Comparison of ENCODE assay signal across 18 mouse cellular contexts in the genomic region with DNA sequence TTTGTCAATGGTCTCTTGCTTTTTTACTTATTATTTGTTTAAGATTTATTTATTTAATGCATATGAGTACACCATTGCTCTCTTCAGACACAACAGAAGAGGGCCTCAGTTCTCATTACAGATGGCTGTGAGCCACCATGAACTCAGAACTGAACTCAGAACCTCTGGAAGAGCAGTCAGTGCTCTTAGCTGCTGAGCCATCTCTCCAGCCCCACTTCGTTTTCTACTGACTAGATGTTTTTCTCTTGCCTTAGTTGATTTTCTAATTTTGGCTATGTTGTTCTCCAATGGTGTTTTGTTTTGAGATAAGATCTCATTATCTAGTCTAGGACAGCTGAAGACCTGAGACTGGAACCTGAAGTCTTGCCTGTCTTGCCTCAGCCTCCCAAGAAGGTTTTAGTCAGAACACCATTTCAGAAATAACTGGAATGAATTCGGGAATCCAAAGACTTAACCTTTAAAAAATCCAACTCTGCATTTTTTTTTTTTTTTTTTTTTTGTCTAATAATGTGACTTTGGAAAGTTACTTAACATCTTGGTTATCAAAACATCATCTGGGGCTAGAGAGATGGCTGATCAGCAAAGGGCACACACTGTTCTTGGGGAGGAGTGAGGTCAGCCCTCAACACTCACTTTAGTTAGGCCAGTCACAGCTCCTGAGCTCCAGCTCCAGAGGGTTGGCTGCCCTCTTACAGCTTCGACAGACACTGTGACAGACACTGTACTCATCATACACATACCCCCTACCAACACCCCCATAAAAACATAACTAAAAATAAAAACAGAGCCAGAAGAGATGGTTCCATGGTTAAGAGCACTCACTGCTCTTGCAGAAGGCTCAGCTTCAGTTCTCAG. TPM values are rescaled to one million over a fixed set of nuclear protein-coding genes. Genes with fewer than 3 reads are reported as not detected.
DNase-seq lines count a peak whose midpoint lies in the region; ATAC-seq and TF ChIP-seq lines count a peak whose summit lies in the region.
"Had no signal": no experiment of that assay in that cellular context is flagged by ENCODE, and none has a peak within 500 bp of the region (broad histone marks: within the 10 kb centered on the region; RNA-seq: fewer than 3 reads in every experiment).

No protein-coding gene starts in this region.

- H3K36me3 ChIP-seq in forebrain, embryonic 13.5 days (ENCODE audit: poor library complexity, severe bottlenecking), result no peaks in the 10 kb centered on the region; the same call in 1 of the 2 replicates
- no peaks in the 10 kb centered on the region for H3K36me3 ChIP-seq in forebrain, postnatal 0 days (ENCODE audit: insufficient read depth)
- 0 out of 2 replicates have a peak, but pooled peaks cover 4% of the 10 kb centered on the region for H3K36me3 ChIP-seq in lung, embryonic 15.5 days
- H3K36me3 ChIP-seq in small intestine, adult 2 months (ENCODE audit: control insufficient read depth, insufficient read depth, low read length), result peaks cover 8% of the 10 kb centered on the region
- H3K36me3 ChIP-seq: neural tube, embryonic 15.5 days had no signal

- no peak for TF ChIP-seq CTCF in forebrain, postnatal 0 days (IDR thresholded peaks at IDR 0.05; ENCODE audit: low read depth)
- no peak for TF ChIP-seq CTCF in embryonic fibroblast, embryonic 13.5 days (IDR thresholded peaks at IDR 0.05; ENCODE audit: borderline replicate concordance, insufficient read depth, low read length)
- no peak for TF ChIP-seq CTCF in small intestine, adult 2 months (IDR thresholded peaks at IDR 0.05; ENCODE audit: extremely low read depth, insufficient read length, insufficient replicate concordance, low read depth, low read length)

- no peak overlapping the region for H3K27ac ChIP-seq in forebrain, embryonic 13.5 days
- H3K27ac ChIP-seq in forebrain, postnatal 0 days (ENCODE audit: low read depth, low read length), result no peak overlapping the region
- H3K27ac ChIP-seq in lung, embryonic 15.5 days, result no peak overlapping the region
- H3K27ac ChIP-seq in embryonic fibroblast, embryonic 13.5 days (ENCODE audit: insufficient read depth, low read length), result no peak overlapping the region
- H3K27ac ChIP-seq in small intestine, adult 2 months (ENCODE audit: insufficient read depth, low read depth, low read length), result peak overlapping the region; percentile 30
- H3K27ac ChIP-seq: hindbrain, embryonic 10.5 days; neural tube, embryonic 15.5 days had no signal

- H3K4me3 ChIP-seq in forebrain, embryonic 13.5 days, result no peak overlapping the region
- no peak overlapping the region for H3K4me3 ChIP-seq in forebrain, postnatal 0 days (ENCODE audit: low read depth, low read length)
- no peak overlapping the region for H3K4me3 ChIP-seq in lung, embryonic 15.5 days
- peak overlapping the region; percentile 8 for H3K4me3 ChIP-seq in embryonic fibroblast, embryonic 13.5 days (ENCODE audit: insufficient read depth, low read length)
- H3K4me3 ChIP-seq in small intestine, adult 2 months (ENCODE audit: low read depth, low read length), result peak overlapping the region; percentile 20; the same call in 1 of the 2 replicates

- 85% methylated on average over 3 of the region's 3 CpGs for WGBS in forebrain, embryonic 13.5 days
- WGBS in forebrain, postnatal 0 days, result 88% methylated on average over 3 of the region's 3 CpGs
- 77% methylated on average over 3 of the region's 3 CpGs for WGBS in lung, embryonic 15.5 days
- 71% methylated on average over 3 of the region's 3 CpGs for WGBS in small intestine, adult 2 months

- no peak for ATAC-seq in forebrain, embryonic 13.5 days
- no peak for ATAC-seq in forebrain, postnatal 0 days
- no peak for ATAC-seq in lung, embryonic 15.5 days (ENCODE audit: borderline replicate concordance, extremely low read depth, low FRiP score, low TSS enrichment)
- ATAC-seq: activated CD4-positive, CD25-positive, alpha-beta regulatory T cell, adult 4 months; forebrain, embryonic 14.5 days; intestine, postnatal 0 days had no signal

- TF ChIP-seq POLR2A in embryonic fibroblast, embryonic 13.5 days (IDR thresholded peaks at IDR 0.05; ENCODE audit: low read depth, low read length), result no peak
- no peak for TF ChIP-seq POLR2A in small intestine, adult 2 months (IDR thresholded peaks at IDR 0.05; ENCODE audit: low read depth, low read length)

- no peak for DNase-seq in forebrain, postnatal 0 days
- no peak for DNase-seq in lung, postnatal 4 days
- DNase-seq in thymus, postnatal 10 days (ENCODE audit: low spot score in 2 of 2), result no peak
- DNase-seq in B cell, adult 2 months, result no peak
- DNase-seq: cerebellum, adult 9-10 months; gastrocnemius, postnatal 36 days had no signal

- H3K4me2 ChIP-seq in forebrain, embryonic 13.5 days, result 0 out of 2 replicates have a peak overlapping the region, but pooled peaks have one; percentile 13
- H3K4me2 ChIP-seq in forebrain, postnatal 0 days (ENCODE audit: low read depth), result no peak overlapping the region
- H3K4me2 ChIP-seq in lung, embryonic 15.5 days, result peak overlapping the region; percentile 82; the same call in 1 of the 2 replicates

- H3K27me3 ChIP-seq in forebrain, embryonic 13.5 days, result no peaks in the 10 kb centered on the region
- H3K27me3 ChIP-seq in forebrain, postnatal 0 days (ENCODE audit: insufficient read depth, low read length), result no peaks in the 10 kb centered on the region
- H3K27me3 ChIP-seq in lung, embryonic 15.5 days, result no peaks in the 10 kb centered on the region
- no peaks in the 10 kb centered on the region for H3K27me3 ChIP-seq in small intestine, adult 2 months (ENCODE audit: control insufficient read depth, insufficient read depth, low read length)
- H3K27me3 ChIP-seq: neural tube, embryonic 15.5 days had no signal

- no peaks in the 10 kb centered on the region for H3K9me3 ChIP-seq in forebrain, embryonic 13.5 days (replicated peaks)
- H3K9me3 ChIP-seq in forebrain, postnatal 0 days (ENCODE audit: low read length), result no peaks in the 10 kb centered on the region
- no peaks in the 10 kb centered on the region for H3K9me3 ChIP-seq in lung, embryonic 15.5 days
- H3K9me3 ChIP-seq: hindbrain, embryonic 10.5 days; neural tube, embryonic 15.5 days had no signal

- peaks cover 8% of the 10 kb centered on the region for H3K4me1 ChIP-seq in forebrain, embryonic 13.5 days
- H3K4me1 ChIP-seq in forebrain, postnatal 0 days (ENCODE audit: insufficient read depth), result peaks cover 4% of the 10 kb centered on the region; the same call in 1 of the 2 replicates
- peaks cover 27% of the 10 kb centered on the region for H3K4me1 ChIP-seq in lung, embryonic 15.5 days
- no peaks in the 10 kb centered on the region; the same call in none of the 2 replicates for H3K4me1 ChIP-seq in embryonic fibroblast, embryonic 13.5 days (ENCODE audit: control insufficient read depth, insufficient read depth, low read length)
- peaks cover 16% of the 10 kb centered on the region for H3K4me1 ChIP-seq in small intestine, adult 2 months (ENCODE audit: control insufficient read depth, insufficient read depth, insufficient read length, low read length)

- no peak overlapping the region for H3K9ac ChIP-seq in forebrain, embryonic 13.5 days
- H3K9ac ChIP-seq in forebrain, postnatal 0 days, result no peak overlapping the region
- H3K9ac ChIP-seq in lung, embryonic 15.5 days, result no peak overlapping the region
- H3K9ac ChIP-seq: neural tube, embryonic 15.5 days had no signal

RNA-seq across cellular contexts. Expression of gene Samhd1, which starts 2.2 kb away (rescaled TPM):
- polyA plus RNA-seq in forebrain, embryonic 13.5 days (2015; fragmentation: Nextera tagmentation; extraction: Ambion mirVana), result 13.9 and 16.0 TPM in 2 replicates
- 11.3 and 18.5 TPM in 2 replicates for total RNA-seq in forebrain, postnatal 0 days (2014; rRNA removed)
- 6.6 and 8.0 TPM in 2 replicates for polyA plus RNA-seq in forebrain, postnatal 0 days (2015; fragmentation: Nextera tagmentation; extraction: Ambion mirVana)
- polyA plus RNA-seq in lung, embryonic 15.5 days (2015; fragmentation: Nextera tagmentation; extraction: Ambion mirVana), result 33.1 and 34.6 TPM in 2 replicates
- 79.5 and 83.7 TPM in 2 replicates for polyA plus RNA-seq in embryonic fibroblast, embryonic 13.5 days (2011; ENCODE audit: insufficient read length, low read depth, missing spikeins)
- polyA plus RNA-seq in small intestine, adult 2 months (2012; rRNA removed), result 18.9 and 47.7 TPM in 2 replicates

RNA-seq across cellular contexts. Expression of gene Tldc2, which starts 46.1 kb away (rescaled TPM):
- polyA plus RNA-seq in forebrain, embryonic 13.5 days (2015; fragmentation: Nextera tagmentation; extraction: Ambion mirVana), result not detected in 2 replicates
- total RNA-seq in forebrain, postnatal 0 days (2014; rRNA removed), result not detected in 2 replicates
- polyA plus RNA-seq in forebrain, postnatal 0 days (2015; fragmentation: Nextera tagmentation; extraction: Ambion mirVana), result not detected in 2 replicates
- polyA plus RNA-seq in lung, embryonic 15.5 days (2015; fragmentation: Nextera tagmentation; extraction: Ambion mirVana), result not detected in 2 replicates
- polyA plus RNA-seq in embryonic fibroblast, embryonic 13.5 days (2011; ENCODE audit: insufficient read length, low read depth, missing spikeins), result not detected in 2 replicates
- polyA plus RNA-seq in small intestine, adult 2 months (2012; rRNA removed), result 8.8 and 12.4 TPM in 2 replicates
- total RNA-seq: gastrocnemius, postnatal 36 days; left cerebral cortex, postnatal 25 days; midbrain, postnatal 0 days had no signal
- polyA plus RNA-seq: activated CD4-positive, CD25-positive, alpha-beta regulatory T cell, adult 4 months; brain, embryonic 14.5 days; forebrain, embryonic 14.5 days; hindbrain, embryonic 10.5 days; intestine, postnatal 0 days; midbrain, postnatal 0 days; neural tube, embryonic 15.5 days had no signal

RNA-seq across cellular contexts. Expression of gene Soga1, which starts 53.9 kb away (rescaled TPM):
- 4.8 and 5.1 TPM in 2 replicates for polyA plus RNA-seq in forebrain, embryonic 13.5 days (2015; fragmentation: Nextera tagmentation; extraction: Ambion mirVana)
- total RNA-seq in forebrain, postnatal 0 days (2014; rRNA removed), result 80.5 and 93.7 TPM in 2 replicates
- 3.1 and 3.9 TPM in 2 replicates for polyA plus RNA-seq in forebrain, postnatal 0 days (2015; fragmentation: Nextera tagmentation; extraction: Ambion mirVana)
- polyA plus RNA-seq in lung, embryonic 15.5 days (2015; fragmentation: Nextera tagmentation; extraction: Ambion mirVana), result 4.1 and 5.1 TPM in 2 replicates
- polyA plus RNA-seq in embryonic fibroblast, embryonic 13.5 days (2011; ENCODE audit: insufficient read length, low read depth, missing spikeins), result 20.2 and 21.8 TPM in 2 replicates
- 4.6 and 6.3 TPM in 2 replicates for polyA plus RNA-seq in small intestine, adult 2 months (2012; rRNA removed)

Comparison
In these comparisons a context has a peak if more than half of its experiments do, and no peak if none do; other contexts are left out.
1. H3K4me3 ChIP-seq: peak in embryonic fibroblast, embryonic 13.5 days (single experiment) and small intestine, adult 2 months (single experiment); none in forebrain, embryonic 13.5 days (single experiment), forebrain, postnatal 0 days (single experiment) and lung, embryonic 15.5 days (single experiment).